Mouse (Mus musculus) gastrocnemius, adult 18-20 months (tissue): ENCODE measurements around the gene Cpa5. TPM values are rescaled to one million over a fixed set of nuclear protein-coding genes. Genes with fewer than 3 reads are reported as not detected.

Source experiments
- DNase-seq: peaks from one replicate; pipeline ENCODE4 v3.0.0; 2021; ENCODE audit warnings: low spot score
- total RNA-seq, 2 experiments: library from RNA; stranded (reverse); gene quantifications; 2 replicates each; pipeline ENCODE4 v1.2.3; 2021

Gene Cpa5
- total RNA-seq, 2 experiments from 2014 or later = not detected

GRCm38 (mm10) chr6:30679567-30679966 is 68.8 kb downstream of the Cpa5 start:
- no peak for DNase-seq

DNA sequence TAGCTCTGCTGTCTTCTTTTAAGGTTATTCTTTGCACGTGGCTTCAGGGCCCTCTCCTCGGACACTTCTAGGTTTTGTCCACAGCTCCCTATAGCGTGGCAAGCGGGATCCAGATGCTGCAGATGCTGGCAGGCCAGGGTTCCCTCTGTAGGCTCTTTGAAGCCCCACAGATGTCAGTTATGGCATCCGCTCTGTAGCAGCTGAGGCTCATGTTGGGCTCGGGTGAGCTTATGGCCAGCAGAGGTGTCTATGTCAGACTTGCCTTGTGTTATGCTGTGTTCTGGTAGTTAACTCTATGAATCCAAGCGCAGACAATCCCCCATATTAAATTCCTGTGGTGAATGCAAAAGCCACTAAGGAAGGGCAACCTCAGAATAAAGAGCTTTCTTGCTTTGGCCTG is 69.6 kb downstream of the Cpa5 start:
- no peak for DNase-seq

Other genes with a start within 250 kb of the Cpa5 start
- gene Zc3hc1, start 220.0 kb upstream of the Cpa5 start, total RNA-seq = 10 to 100 TPM; 16.3 to 18.5 TPM
- gene Klhdc10, start 209.1 kb upstream of the Cpa5 start, total RNA-seq = 10 to 100 TPM; 38.4 to 41.3 TPM
- 10 to 100 TPM in 1 of 2 experiments, 1 to 10 TPM in 1; 9.6 to 10.8 TPM for gene Tmem209, start 101.2 kb upstream of the Cpa5 start, total RNA-seq
- gene Ssmem1, start 101.2 kb upstream of the Cpa5 start, total RNA-seq = not detected
- gene Cpa2, start 69.4 kb upstream of the Cpa5 start, total RNA-seq = not detected
- not detected for gene Cpa4, start 42.6 kb upstream of the Cpa5 start, total RNA-seq
- gene Cpa1, start 28.2 kb downstream of the Cpa5 start, total RNA-seq = not detected
- under 1 TPM; 0.78 to 0.80 TPM for gene Cep41, start 82.7 kb downstream of the Cpa5 start, total RNA-seq
- 1 to 10 TPM; 1.8 to 3.2 TPM for gene Mest, start 112.5 kb downstream of the Cpa5 start, total RNA-seq